Mouse (Mus musculus): ENCODE data around the gene Tiam1. TPM values are rescaled to one million over a fixed set of nuclear protein-coding genes. Genes with fewer than 3 reads are reported as not detected.

The Tiam1 gene
- polyA plus RNA-seq, 1 experiment from 2014 or later, result 24.5 TPM

- WGBS, result 94% methylated on average over 6 of the region's 6 CpGs
- no peak overlapping the region for H3K27ac ChIP-seq (ENCODE audit: low read depth, low read length)
- no peak overlapping the region for H3K4me3 ChIP-seq (ENCODE audit: low read length)
- H3K36me3 ChIP-seq (ENCODE audit: control insufficient read depth, insufficient read depth, low read length), result no peaks in the 10 kb centered on the region
- no peak overlapping the region for H3K4me2 ChIP-seq (replicated peaks; ENCODE audit: low read depth, low read length)
- H3K9ac ChIP-seq (ENCODE audit: low read depth, low read length), result no peak overlapping the region
- ATAC-seq (ENCODE audit: low FRiP score, low TSS enrichment), result no peak
- H3K4me1 ChIP-seq (ENCODE audit: control insufficient read depth, insufficient read depth, low read length), result peaks cover 15% of the 10 kb centered on the region
- no peaks in the 10 kb centered on the region for H3K9me3 ChIP-seq (ENCODE audit: control insufficient read depth, low read length)
- no peaks in the 10 kb centered on the region for H3K27me3 ChIP-seq (ENCODE audit: control insufficient read depth, insufficient read depth, low read length)
Measured at GRCm38 (mm10) chr16:89870059-89870458, 273.5 kb downstream of the Tiam1 start.

- Histone ChIP-seq H3K4me2 (replicated peaks; ENCODE audit: low read depth, low read length) (no peak overlapping the region), H3K9me3 (ENCODE audit: control insufficient read depth, low read length) (no peaks in the 10 kb centered on the region), H3K27me3 (ENCODE audit: control insufficient read depth, insufficient read depth, low read length) (no peaks in the 10 kb centered on the region), H3K4me1 (ENCODE audit: control insufficient read depth, insufficient read depth, low read length) (peaks cover 15% of the 10 kb centered on the region), H3K27ac (ENCODE audit: low read depth, low read length) (no peak overlapping the region), H3K9ac (ENCODE audit: low read depth, low read length) (no peak overlapping the region), H3K4me3 (ENCODE audit: low read length) (no peak overlapping the region), H3K36me3 (ENCODE audit: control insufficient read depth, insufficient read depth, low read length) (no peaks in the 10 kb centered on the region)
- ATAC-seq (ENCODE audit: low FRiP score, low TSS enrichment), result no peak
- WGBS, result 90% methylated on average over 3 of the region's 3 CpGs
Measured at GRCm38 (mm10) chr16:89868502-89868901, 275.1 kb downstream of the Tiam1 start.

GRCm38 (mm10) chr16:89867212-89867829, 276.2 kb downstream of the Tiam1 start:
- Histone ChIP-seq H3K4me1 (ENCODE audit: control insufficient read depth, insufficient read depth, low read length) (peaks cover 8% of the 10 kb centered on the region), H3K9me3 (ENCODE audit: control insufficient read depth, low read length) (no peaks in the 10 kb centered on the region), H3K4me3 (ENCODE audit: low read length) (no peak overlapping the region), H3K27me3 (ENCODE audit: control insufficient read depth, insufficient read depth, low read length) (no peaks in the 10 kb centered on the region), H3K9ac (ENCODE audit: low read depth, low read length) (no peak overlapping the region), H3K36me3 (ENCODE audit: control insufficient read depth, insufficient read depth, low read length) (no peaks in the 10 kb centered on the region), H3K27ac (ENCODE audit: low read depth, low read length) (no peak overlapping the region), H3K4me2 (replicated peaks; ENCODE audit: low read depth, low read length) (no peak overlapping the region)
- 94% methylated on average over 26 of the region's 26 CpGs for WGBS
- no peak for ATAC-seq (ENCODE audit: low FRiP score, low TSS enrichment)

GRCm38 (mm10) chr16:89865136-89865535, 278.4 kb downstream of the Tiam1 start:
- WGBS, result 85% methylated on average over 17 of the region's 17 CpGs
- H3K36me3 ChIP-seq (ENCODE audit: control insufficient read depth, insufficient read depth, low read length), result no peaks in the 10 kb centered on the region
- 0 out of 2 replicates have a peak, but pooled peaks cover 6% of the 10 kb centered on the region for H3K4me1 ChIP-seq (ENCODE audit: control insufficient read depth, insufficient read depth, low read length)
- H3K4me3 ChIP-seq (ENCODE audit: low read length), result no peak overlapping the region
- H3K27ac ChIP-seq (ENCODE audit: low read depth, low read length), result no peak overlapping the region
- no peak overlapping the region for H3K9ac ChIP-seq (ENCODE audit: low read depth, low read length)
- H3K27me3 ChIP-seq (ENCODE audit: control insufficient read depth, insufficient read depth, low read length), result no peaks in the 10 kb centered on the region
- no peaks in the 10 kb centered on the region for H3K9me3 ChIP-seq (ENCODE audit: control insufficient read depth, low read length)
- ATAC-seq (ENCODE audit: low FRiP score, low TSS enrichment), result no peak
- no peak overlapping the region for H3K4me2 ChIP-seq (replicated peaks; ENCODE audit: low read depth, low read length)

GRCm38 (mm10) chr16:89864710-89865109, 278.9 kb downstream of the Tiam1 start:
- Histone ChIP-seq H3K4me3 (ENCODE audit: low read length) (no peak overlapping the region), H3K27ac (ENCODE audit: low read depth, low read length) (no peak overlapping the region), H3K4me1 (ENCODE audit: control insufficient read depth, insufficient read depth, low read length) (0 out of 2 replicates have a peak, but pooled peaks cover 6% of the 10 kb centered on the region), H3K36me3 (ENCODE audit: control insufficient read depth, insufficient read depth, low read length) (no peaks in the 10 kb centered on the region), H3K9me3 (ENCODE audit: control insufficient read depth, low read length) (no peaks in the 10 kb centered on the region), H3K27me3 (ENCODE audit: control insufficient read depth, insufficient read depth, low read length) (no peaks in the 10 kb centered on the region), H3K4me2 (replicated peaks; ENCODE audit: low read depth, low read length) (no peak overlapping the region), H3K9ac (ENCODE audit: low read depth, low read length) (no peak overlapping the region)
- no peak for ATAC-seq (ENCODE audit: low FRiP score, low TSS enrichment)
- 78% methylated on average over 3 of the region's 3 CpGs for WGBS

- 69% methylated on average over 5 of the region's 5 CpGs for WGBS
- H3K27ac ChIP-seq (ENCODE audit: low read depth, low read length), result no peak overlapping the region
- H3K4me2 ChIP-seq (replicated peaks; ENCODE audit: low read depth, low read length), result no peak overlapping the region
- no peak overlapping the region for H3K9ac ChIP-seq (ENCODE audit: low read depth, low read length)
- no peak for ATAC-seq (ENCODE audit: low FRiP score, low TSS enrichment)
- no peaks in the 10 kb centered on the region for H3K9me3 ChIP-seq (ENCODE audit: control insufficient read depth, low read length)
- no peaks in the 10 kb centered on the region for H3K36me3 ChIP-seq (ENCODE audit: control insufficient read depth, insufficient read depth, low read length)
- H3K4me1 ChIP-seq (ENCODE audit: control insufficient read depth, insufficient read depth, low read length), result 0 out of 2 replicates have a peak, but pooled peaks cover 6% of the 10 kb centered on the region
- no peaks in the 10 kb centered on the region for H3K27me3 ChIP-seq (ENCODE audit: control insufficient read depth, insufficient read depth, low read length)
- H3K4me3 ChIP-seq (ENCODE audit: low read length), result no peak overlapping the region
Measured at GRCm38 (mm10) chr16:89863264-89863663, 280.3 kb downstream of the Tiam1 start.

GRCm38 (mm10) chr16:89861531-89861930, 282.0 kb downstream of the Tiam1 start:
- Histone ChIP-seq H3K4me1 (ENCODE audit: control insufficient read depth, insufficient read depth, low read length) (0 out of 2 replicates have a peak, but pooled peaks cover 6% of the 10 kb centered on the region), H3K27ac (ENCODE audit: low read depth, low read length) (no peak overlapping the region), H3K4me3 (ENCODE audit: low read length) (no peak overlapping the region), H3K9me3 (ENCODE audit: control insufficient read depth, low read length) (no peaks in the 10 kb centered on the region), H3K4me2 (replicated peaks; ENCODE audit: low read depth, low read length) (no peak overlapping the region), H3K9ac (ENCODE audit: low read depth, low read length) (no peak overlapping the region), H3K27me3 (ENCODE audit: control insufficient read depth, insufficient read depth, low read length) (no peaks in the 10 kb centered on the region), H3K36me3 (ENCODE audit: control insufficient read depth, insufficient read depth, low read length) (no peaks in the 10 kb centered on the region; the same call in 1 of the 2 replicates)
- WGBS, result 33% methylated on average over 5 of the region's 5 CpGs
- no peak; the same call in 1 of the 2 replicates for ATAC-seq (ENCODE audit: low FRiP score, low TSS enrichment)

- Histone ChIP-seq H3K4me1 (ENCODE audit: control insufficient read depth, insufficient read depth, low read length) (0 out of 2 replicates have a peak, but pooled peaks cover 6% of the 10 kb centered on the region), H3K27ac (ENCODE audit: low read depth, low read length) (no peak overlapping the region), H3K36me3 (ENCODE audit: control insufficient read depth, insufficient read depth, low read length) (no peaks in the 10 kb centered on the region; the same call in 1 of the 2 replicates), H3K4me3 (ENCODE audit: low read length) (no peak overlapping the region), H3K27me3 (ENCODE audit: control insufficient read depth, insufficient read depth, low read length) (no peaks in the 10 kb centered on the region), H3K4me2 (replicated peaks; ENCODE audit: low read depth, low read length) (no peak overlapping the region), H3K9ac (ENCODE audit: low read depth, low read length) (no peak overlapping the region), H3K9me3 (ENCODE audit: control insufficient read depth, low read length) (no peaks in the 10 kb centered on the region)
- ATAC-seq (ENCODE audit: low FRiP score, low TSS enrichment), result no peak
- 61% methylated on average over 6 of the region's 6 CpGs for WGBS
Measured at GRCm38 (mm10) chr16:89860708-89861107, 282.9 kb downstream of the Tiam1 start.

- no peak overlapping the region for H3K4me2 ChIP-seq (replicated peaks; ENCODE audit: low read depth, low read length)
- H3K9me3 ChIP-seq (ENCODE audit: control insufficient read depth, low read length), result no peaks in the 10 kb centered on the region
- ATAC-seq (ENCODE audit: low FRiP score, low TSS enrichment), result no peak
- H3K4me3 ChIP-seq (ENCODE audit: low read length), result no peak overlapping the region
- no peak overlapping the region for H3K27ac ChIP-seq (ENCODE audit: low read depth, low read length)
- H3K9ac ChIP-seq (ENCODE audit: low read depth, low read length), result no peak overlapping the region
- H3K36me3 ChIP-seq (ENCODE audit: control insufficient read depth, insufficient read depth, low read length), result no peaks in the 10 kb centered on the region; the same call in 1 of the 2 replicates
- 0 out of 2 replicates have a peak, but pooled peaks cover 6% of the 10 kb centered on the region for H3K4me1 ChIP-seq (ENCODE audit: control insufficient read depth, insufficient read depth, low read length)
- WGBS, result 88% methylated on average over 3 of the region's 3 CpGs
- H3K27me3 ChIP-seq (ENCODE audit: control insufficient read depth, insufficient read depth, low read length), result no peaks in the 10 kb centered on the region
Measured at GRCm38 (mm10) chr16:89857666-89858065, 285.9 kb downstream of the Tiam1 start.

Measured in kidney, embryonic 14.5 days (tissue).